Mouse (Mus musculus) monocyte, adult 5-6 weeks (primary cell): ENCODE data around the gene Gng4. TPM values are rescaled to one million over a fixed set of nuclear protein-coding genes. Genes with fewer than 3 reads are reported as not detected.

Experiments used
- total RNA-seq: library from RNA; stranded (forward); fragments of 200-1000, 200-491, 200-594 nt; gene quantifications from 3 replicates; pipeline ENCODE4 v1.2.3, GENCODE M21; 2017

The Gng4 gene
- total RNA-seq, 1 experiment from 2014 or later: not detected

Other genes with a start within 250 kb of the Gng4 start
- 73.5 to 115 TPM (median 113 TPM) in 3 replicates for gene Lyst, start 193.7 kb upstream of the Gng4 start, total RNA-seq
- 40.7 to 54.4 TPM (median 49.8 TPM) in 3 replicates for gene B3galnt2, start 170.4 kb downstream of the Gng4 start, total RNA-seq